Comparison of ENCODE assay signal across 14 mouse cellular contexts in the genomic region with DNA sequence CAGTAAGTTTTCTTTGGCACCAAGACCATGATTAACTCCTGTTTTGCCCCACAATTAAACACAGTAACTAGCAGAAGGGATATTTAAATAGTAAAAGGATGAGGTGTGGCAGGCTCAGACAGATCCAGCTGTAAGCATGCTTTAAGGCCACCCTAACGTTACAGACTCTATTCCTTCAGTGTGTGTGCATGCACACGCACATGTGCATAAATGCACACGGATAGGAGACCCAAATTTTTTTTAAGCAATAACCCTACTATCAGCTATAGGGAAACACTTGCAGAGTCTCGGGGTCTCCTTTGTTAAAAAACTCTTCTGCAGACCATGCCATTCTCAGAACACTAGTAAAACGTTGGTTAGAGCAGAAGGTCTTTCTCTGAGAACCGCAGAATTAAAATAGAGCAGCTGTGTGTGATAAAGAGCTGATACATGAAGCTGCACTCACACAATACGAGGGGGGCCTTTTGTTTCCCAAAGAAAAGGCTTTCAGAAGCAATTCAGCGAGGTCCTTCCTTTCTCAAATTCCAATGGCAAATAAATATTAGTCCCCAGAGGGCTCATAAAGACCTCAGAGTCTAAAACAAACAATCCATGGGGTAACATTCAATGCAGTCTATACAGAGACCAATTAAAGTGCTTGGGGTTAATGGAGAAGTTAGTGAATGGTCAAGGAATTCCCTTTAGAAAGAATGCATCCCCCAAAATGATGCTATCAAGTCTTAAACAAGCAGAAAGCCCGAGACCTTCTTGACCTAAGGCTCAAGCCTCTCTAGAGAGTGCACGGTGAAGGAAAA.
DNase-seq lines count a peak whose midpoint lies in the region; ATAC-seq lines count a peak whose summit lies in the region.
"Had no signal": no experiment of that assay in that cellular context is flagged by ENCODE, and none has a peak within 500 bp of the region (broad histone marks: within the 10 kb centered on the region; RNA-seq: fewer than 3 reads in every experiment).

No protein-coding gene starts in this region.

- 21% methylated on average over 10 of the region's 10 CpGs for WGBS in hindbrain, embryonic 10.5 days
- WGBS in hindbrain, embryonic 14.5 days: 14% methylated on average over 10 of the region's 10 CpGs
- 18% methylated on average over 10 of the region's 10 CpGs for WGBS in midbrain, embryonic 11.5 days
- 16% methylated on average over 10 of the region's 10 CpGs for WGBS in midbrain, embryonic 13.5 days
- 40% methylated on average over 10 of the region's 10 CpGs for WGBS in embryonic facial prominence, embryonic 10.5 days

- ATAC-seq in hindbrain, embryonic 14.5 days (ENCODE audit: low FRiP score): no peak
- peak; percentile 73 for ATAC-seq in midbrain, embryonic 11.5 days (ENCODE audit: low FRiP score)
- ATAC-seq in midbrain, embryonic 13.5 days: no peak
- ATAC-seq: intestine, embryonic 16.5 days had no signal

- no peaks in the 10 kb centered on the region for H3K9me3 ChIP-seq in hindbrain, embryonic 10.5 days
- H3K9me3 ChIP-seq in hindbrain, embryonic 14.5 days (ENCODE audit: control insufficient read depth, low read length): no peaks in the 10 kb centered on the region
- H3K9me3 ChIP-seq in midbrain, embryonic 11.5 days (ENCODE audit: control insufficient read depth, low read length): no peaks in the 10 kb centered on the region
- H3K9me3 ChIP-seq in midbrain, embryonic 13.5 days: no peaks in the 10 kb centered on the region
- H3K9me3 ChIP-seq in embryonic facial prominence, embryonic 10.5 days: no peaks in the 10 kb centered on the region
- H3K9me3 ChIP-seq: heart, embryonic 10.5 days had no signal

- H3K36me3 ChIP-seq in hindbrain, embryonic 10.5 days: no peaks in the 10 kb centered on the region
- no peaks in the 10 kb centered on the region for H3K36me3 ChIP-seq in hindbrain, embryonic 14.5 days (replicated peaks; ENCODE audit: control insufficient read depth, insufficient read depth)
- H3K36me3 ChIP-seq in midbrain, embryonic 11.5 days (ENCODE audit: control insufficient read depth, insufficient read depth, low read length): no peaks in the 10 kb centered on the region
- no peaks in the 10 kb centered on the region for H3K36me3 ChIP-seq in midbrain, embryonic 13.5 days
- no peaks in the 10 kb centered on the region for H3K36me3 ChIP-seq in embryonic facial prominence, embryonic 10.5 days (replicated peaks)
- H3K36me3 ChIP-seq: heart, embryonic 10.5 days had no signal

- peaks cover 15% of the 10 kb centered on the region for H3K4me1 ChIP-seq in hindbrain, embryonic 10.5 days (replicated peaks)
- 0 out of 2 replicates have a peak, but pooled peaks cover 4% of the 10 kb centered on the region for H3K4me1 ChIP-seq in hindbrain, embryonic 14.5 days (replicated peaks; ENCODE audit: control insufficient read depth, insufficient read depth, low read length)
- H3K4me1 ChIP-seq in midbrain, embryonic 11.5 days (ENCODE audit: control insufficient read depth, insufficient read depth, low read length): peaks cover 5% of the 10 kb centered on the region; the same call in 1 of the 2 replicates
- H3K4me1 ChIP-seq in midbrain, embryonic 13.5 days (replicated peaks): peaks cover 7% of the 10 kb centered on the region
- peaks cover 12% of the 10 kb centered on the region for H3K4me1 ChIP-seq in embryonic facial prominence, embryonic 10.5 days

- H3K4me3 ChIP-seq in hindbrain, embryonic 10.5 days: no peak overlapping the region
- H3K4me3 ChIP-seq in hindbrain, embryonic 14.5 days (replicated peaks; ENCODE audit: low read length): no peak overlapping the region
- no peak overlapping the region for H3K4me3 ChIP-seq in midbrain, embryonic 11.5 days (ENCODE audit: low read depth, low read length)
- H3K4me3 ChIP-seq in midbrain, embryonic 13.5 days (replicated peaks): no peak overlapping the region
- no peak overlapping the region for H3K4me3 ChIP-seq in embryonic facial prominence, embryonic 10.5 days
- H3K4me3 ChIP-seq: erythroblast, embryonic 14.5 days; heart, embryonic 10.5 days had no signal

- H3K9ac ChIP-seq in hindbrain, embryonic 14.5 days: no peak overlapping the region
- H3K9ac ChIP-seq in midbrain, embryonic 11.5 days (ENCODE audit: low read length): no peak overlapping the region
- H3K9ac ChIP-seq in midbrain, embryonic 13.5 days (replicated peaks): no peak overlapping the region

- no peak overlapping the region for H3K4me2 ChIP-seq in hindbrain, embryonic 14.5 days (replicated peaks)
- H3K4me2 ChIP-seq in midbrain, embryonic 11.5 days: no peak overlapping the region
- H3K4me2 ChIP-seq in midbrain, embryonic 13.5 days (replicated peaks): no peak overlapping the region

- peak overlapping the region; percentile 25; the same call in 1 of the 2 replicates for H3K27ac ChIP-seq in hindbrain, embryonic 10.5 days
- H3K27ac ChIP-seq in hindbrain, embryonic 14.5 days: no peak overlapping the region
- no peak overlapping the region for H3K27ac ChIP-seq in midbrain, embryonic 11.5 days (ENCODE audit: low read depth, low read length)
- H3K27ac ChIP-seq in midbrain, embryonic 13.5 days: no peak overlapping the region
- H3K27ac ChIP-seq in embryonic facial prominence, embryonic 10.5 days (replicated peaks): no peak overlapping the region
- H3K27ac ChIP-seq: heart, embryonic 10.5 days had no signal

- DNase-seq in hindbrain, embryonic 10.5 days (ENCODE audit: low spot score): peak; percentile 7
- DNase-seq in hindbrain, embryonic 14.5 days (ENCODE audit: low spot score): no peak
- peak; percentile 88 for DNase-seq in midbrain, embryonic 11.5 days (ENCODE audit: low spot score, missing footprints)
- peak; percentile 10 for DNase-seq in embryonic facial prominence, embryonic 10.5 days (ENCODE audit: low spot score)
- DNase-seq in kidney, postnatal 14 days: peak; percentile 9
- no peak for DNase-seq in spleen, postnatal 10 days (ENCODE audit: low spot score in 2 of 2)
- no peak for DNase-seq in cerebellum, adult 18-20 months
- DNase-seq: cerebellum, postnatal 10 days; thymus, adult 2 months had no signal

- H3K27me3 ChIP-seq in hindbrain, embryonic 10.5 days (ENCODE audit: insufficient read depth, poor library complexity, severe bottlenecking): peaks cover 34% of the 10 kb centered on the region; the same call in 1 of the 2 replicates
- no peaks in the 10 kb centered on the region for H3K27me3 ChIP-seq in hindbrain, embryonic 14.5 days (ENCODE audit: control insufficient read depth, insufficient read depth, low read length)
- no peaks in the 10 kb centered on the region for H3K27me3 ChIP-seq in midbrain, embryonic 11.5 days (ENCODE audit: control insufficient read depth, insufficient read depth, low read length)
- 0 out of 2 replicates have a peak, but pooled peaks cover 7% of the 10 kb centered on the region for H3K27me3 ChIP-seq in midbrain, embryonic 13.5 days
- peaks cover 16% of the 10 kb centered on the region; the same call in 1 of the 2 replicates for H3K27me3 ChIP-seq in embryonic facial prominence, embryonic 10.5 days (replicated peaks; ENCODE audit: low read depth, poor library complexity, severe bottlenecking)
- H3K27me3 ChIP-seq: CH12.LX had no signal

Comparison
In these comparisons a context has a peak if more than half of its experiments do, and no peak if none do; other contexts are left out.
1. DNase-seq: peak in hindbrain, embryonic 10.5 days (single experiment), midbrain, embryonic 11.5 days (single experiment), embryonic facial prominence, embryonic 10.5 days (single experiment) and kidney, postnatal 14 days (single experiment); none in hindbrain, embryonic 14.5 days (single experiment), spleen, postnatal 10 days (0 of 2) and cerebellum, adult 18-20 months (0 of 2).